Comparison of ENCODE assay signal across 8 mouse cellular contexts in genomic region chr19:44248081-44248853, GRCm38 (mm10). TPM values are rescaled to one million over a fixed set of nuclear protein-coding genes. Genes with fewer than 3 reads are reported as not detected.
DNase-seq lines count a peak whose midpoint lies in the region; ATAC-seq and TF ChIP-seq lines count a peak whose summit lies in the region.

No protein-coding gene starts in this region.

- peak overlapping the region; percentile 85 for H3K27ac ChIP-seq in bone marrow macrophage, adult 2 months (ENCODE audit: insufficient read depth, low read depth, low read length)
- peak overlapping the region; percentile 88 for H3K27ac ChIP-seq in embryonic fibroblast, embryonic 13.5 days (ENCODE audit: insufficient read depth, low read length)
- peak overlapping the region; percentile 88 for H3K27ac ChIP-seq in heart, embryonic 10.5 days
- H3K27ac ChIP-seq in kidney, embryonic 15.5 days, result peak overlapping the region; percentile 92

- peaks cover 14% of the 10 kb centered on the region for H3K27me3 ChIP-seq in heart, embryonic 10.5 days (ENCODE audit: insufficient read depth, poor library complexity, severe bottlenecking)
- no peaks in the 10 kb centered on the region for H3K27me3 ChIP-seq in kidney, embryonic 15.5 days

- no peak; the same call in 1 of the 2 replicates for TF ChIP-seq CTCF in bone marrow macrophage, adult 2 months (IDR thresholded peaks at IDR 0.05; ENCODE audit: low read depth, low read length)
- no peak for TF ChIP-seq CTCF in embryonic fibroblast, embryonic 13.5 days (IDR thresholded peaks at IDR 0.05; ENCODE audit: borderline replicate concordance, insufficient read depth, low read length)

- peak; percentile 99 for ATAC-seq in kidney, embryonic 15.5 days (replicated peaks; ENCODE audit: low FRiP score)
- ATAC-seq in monocyte, adult 5-6 weeks (replicated peaks; ENCODE audit: insufficient number of reproducible peaks, low FRiP score, low TSS enrichment, poor library complexity, severe bottlenecking), result peak; percentile 98

- H3K4me3 ChIP-seq in bone marrow macrophage, adult 2 months (ENCODE audit: insufficient read depth, low read length), result peak overlapping the region; percentile 44
- peak overlapping the region; percentile 46 for H3K4me3 ChIP-seq in embryonic fibroblast, embryonic 13.5 days (ENCODE audit: insufficient read depth, low read length)
- H3K4me3 ChIP-seq in heart, embryonic 10.5 days, result peak overlapping the region; percentile 62
- H3K4me3 ChIP-seq in kidney, embryonic 15.5 days (replicated peaks), result peak overlapping the region; percentile 48

- WGBS in heart, embryonic 10.5 days, result 3% methylated on average over 36 of the region's 36 CpGs
- WGBS in kidney, embryonic 15.5 days, result 2% methylated on average over 36 of the region's 36 CpGs

- TF ChIP-seq POLR2A in bone marrow macrophage, adult 2 months (IDR thresholded peaks at IDR 0.05; ENCODE audit: borderline replicate concordance, low read depth, low read length), result no peak
- peak; percentile 93 for TF ChIP-seq POLR2A in embryonic fibroblast, embryonic 13.5 days (IDR thresholded peaks at IDR 0.05; ENCODE audit: low read depth, low read length)

- H3K9me3 ChIP-seq in heart, embryonic 10.5 days, result no peaks in the 10 kb centered on the region
- no peaks in the 10 kb centered on the region for H3K9me3 ChIP-seq in kidney, embryonic 15.5 days (replicated peaks)

- H3K9ac ChIP-seq in kidney, embryonic 15.5 days, result peak overlapping the region; percentile 57

- no peaks in the 10 kb centered on the region for H3K36me3 ChIP-seq in heart, embryonic 10.5 days
- no peaks in the 10 kb centered on the region for H3K36me3 ChIP-seq in kidney, embryonic 15.5 days

- peak overlapping the region; percentile 82 for H3K4me2 ChIP-seq in kidney, embryonic 15.5 days

- peaks cover 27% of the 10 kb centered on the region for H3K4me1 ChIP-seq in bone marrow macrophage, adult 2 months (ENCODE audit: control insufficient read depth, insufficient read depth, low read length)
- H3K4me1 ChIP-seq in embryonic fibroblast, embryonic 13.5 days (ENCODE audit: control insufficient read depth, insufficient read depth, low read length), result peaks cover 3% of the 10 kb centered on the region
- peaks cover 31% of the 10 kb centered on the region for H3K4me1 ChIP-seq in heart, embryonic 10.5 days
- peaks cover 36% of the 10 kb centered on the region for H3K4me1 ChIP-seq in kidney, embryonic 15.5 days

- DNase-seq in A20 (ENCODE audit: low read depth, low spot score), result peak; percentile 100
- peak; percentile 100 for DNase-seq in heart, embryonic 10.5 days (ENCODE audit: low spot score)
- peak; percentile 98 for DNase-seq in liver
- peak; percentile 92 to 94 for DNase-seq in spleen, postnatal 4 days (ENCODE audit: low spot score in 2 of 2)

RNA-seq across cellular contexts. Expression of gene Scd3, which starts 45.2 kb away (rescaled TPM):
- not detected in 2 replicates for polyA plus RNA-seq in bone marrow macrophage, adult 2 months (2012; ENCODE audit: insufficient read depth, insufficient read length, missing spikeins)
- 0.17 and 0.23 TPM in 2 replicates for polyA plus RNA-seq in embryonic fibroblast, embryonic 13.5 days (2011; ENCODE audit: insufficient read length, low read depth, missing spikeins)
- polyA plus RNA-seq in heart, embryonic 10.5 days (2016; fragmentation: Nextera tagmentation; extraction: Ambion mirVana), result 0.15 and 0.64 TPM in 2 replicates
- polyA plus RNA-seq in kidney, embryonic 15.5 days (2015; fragmentation: Nextera tagmentation; extraction: Ambion mirVana), result 0.45 and 0.66 TPM in 2 replicates
- total RNA-seq in monocyte, adult 5-6 weeks (2017), result not detected in 3 replicates

RNA-seq across cellular contexts. Expression of gene Scd2, which starts 45.2 kb away (rescaled TPM):
- polyA plus RNA-seq in bone marrow macrophage, adult 2 months (2012; ENCODE audit: insufficient read depth, insufficient read length, missing spikeins), result 6.7 and 7.7 TPM in 2 replicates
- 442 and 478 TPM in 2 replicates for polyA plus RNA-seq in embryonic fibroblast, embryonic 13.5 days (2011; ENCODE audit: insufficient read length, low read depth, missing spikeins)
- polyA plus RNA-seq in heart, embryonic 10.5 days (2016; fragmentation: Nextera tagmentation; extraction: Ambion mirVana), result 195 and 207 TPM in 2 replicates
- 185 and 195 TPM in 2 replicates for polyA plus RNA-seq in kidney, embryonic 15.5 days (2015; fragmentation: Nextera tagmentation; extraction: Ambion mirVana)
- 38.6 to 52.6 TPM (median 50.7 TPM) in 3 replicates for total RNA-seq in monocyte, adult 5-6 weeks (2017)

RNA-seq across cellular contexts. Expression of gene Pkd2l1, which starts 56.0 kb away (rescaled TPM):
- not detected in 2 replicates for polyA plus RNA-seq in bone marrow macrophage, adult 2 months (2012; ENCODE audit: insufficient read depth, insufficient read length, missing spikeins)
- polyA plus RNA-seq in embryonic fibroblast, embryonic 13.5 days (2011; ENCODE audit: insufficient read length, low read depth, missing spikeins), result not detected in 2 replicates
- polyA plus RNA-seq in heart, embryonic 10.5 days (2016; fragmentation: Nextera tagmentation; extraction: Ambion mirVana), result not detected in 2 replicates
- polyA plus RNA-seq in kidney, embryonic 15.5 days (2015; fragmentation: Nextera tagmentation; extraction: Ambion mirVana), result 0.05 and 0.09 TPM in 2 replicates
- total RNA-seq in monocyte, adult 5-6 weeks (2017), result not detected in 3 replicates

Comparison
In these comparisons a context has a peak if more than half of its experiments do, and no peak if none do; other contexts are left out.
1. Peak in every context shown above with its lines: DNase-seq, ATAC-seq, H3K4me3 ChIP-seq and H3K27ac ChIP-seq.
2. RNA of gene Scd2, which starts 45.2 kb away (polyA plus RNA-seq): 442 to 478 TPM in embryonic fibroblast, embryonic 13.5 days, 195 to 207 TPM in heart, embryonic 10.5 days and 185 to 195 TPM in kidney, embryonic 15.5 days; 6.7 to 7.7 TPM in bone marrow macrophage, adult 2 months; every median in the first group is over 10 times any median in the second.